Mouse (Mus musculus) testis, postnatal 14 days (tissue): Measurements from ENCODE around the gene Prr22.

Experiments used
- DNase-seq: peaks from one replicate; pipeline ENCODE4 v3.0.0; 2021; ENCODE audit warnings: low spot score

The Prr22 gene

DNA sequence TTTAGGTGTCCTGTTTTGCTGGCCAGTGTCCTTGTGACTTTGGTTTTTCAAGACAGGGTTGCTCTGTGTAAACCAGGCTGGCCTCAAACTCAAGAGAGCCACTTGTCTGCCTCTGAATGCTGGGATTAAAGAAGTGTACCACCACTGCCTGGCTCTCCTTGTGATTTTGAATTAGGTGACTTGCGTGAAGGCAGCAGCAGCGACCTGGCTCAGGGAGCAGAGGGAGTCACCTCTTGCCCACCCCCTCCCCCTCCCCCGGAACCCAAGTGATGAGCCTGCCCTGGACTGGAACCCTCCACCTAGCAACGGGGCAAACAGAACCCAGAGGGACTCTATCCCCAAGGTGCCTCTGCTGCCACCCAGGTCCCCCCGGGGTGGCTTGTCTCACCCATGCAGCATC is at the start of gene Prr22:
TSS of gene Prr22 (plus strand) at position 301 of the 400 bp plus-strand sequence.
- no peak for DNase-seq

DNA sequence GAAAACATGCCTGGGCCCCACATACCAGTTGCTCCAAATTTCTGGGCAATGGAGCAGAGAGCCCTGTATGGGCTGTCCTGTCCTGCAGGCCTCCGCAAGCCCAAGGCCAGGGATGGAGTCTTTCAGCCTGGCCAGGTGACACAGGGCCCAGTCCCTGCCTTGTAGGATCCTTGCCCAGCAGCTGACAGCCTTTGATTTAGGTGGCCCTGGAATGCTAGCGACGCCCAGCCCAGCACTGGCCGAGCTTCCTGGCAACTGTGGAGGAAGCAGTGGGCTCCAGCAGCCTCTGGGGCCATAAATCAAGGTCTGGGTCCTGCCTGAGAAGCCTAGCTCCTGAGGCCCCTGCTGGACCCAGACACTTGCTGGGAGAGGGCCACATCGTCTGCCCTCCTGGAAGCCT is 47.6 kb upstream of the Prr22 start:
- DNase-seq: no peak

DNA sequence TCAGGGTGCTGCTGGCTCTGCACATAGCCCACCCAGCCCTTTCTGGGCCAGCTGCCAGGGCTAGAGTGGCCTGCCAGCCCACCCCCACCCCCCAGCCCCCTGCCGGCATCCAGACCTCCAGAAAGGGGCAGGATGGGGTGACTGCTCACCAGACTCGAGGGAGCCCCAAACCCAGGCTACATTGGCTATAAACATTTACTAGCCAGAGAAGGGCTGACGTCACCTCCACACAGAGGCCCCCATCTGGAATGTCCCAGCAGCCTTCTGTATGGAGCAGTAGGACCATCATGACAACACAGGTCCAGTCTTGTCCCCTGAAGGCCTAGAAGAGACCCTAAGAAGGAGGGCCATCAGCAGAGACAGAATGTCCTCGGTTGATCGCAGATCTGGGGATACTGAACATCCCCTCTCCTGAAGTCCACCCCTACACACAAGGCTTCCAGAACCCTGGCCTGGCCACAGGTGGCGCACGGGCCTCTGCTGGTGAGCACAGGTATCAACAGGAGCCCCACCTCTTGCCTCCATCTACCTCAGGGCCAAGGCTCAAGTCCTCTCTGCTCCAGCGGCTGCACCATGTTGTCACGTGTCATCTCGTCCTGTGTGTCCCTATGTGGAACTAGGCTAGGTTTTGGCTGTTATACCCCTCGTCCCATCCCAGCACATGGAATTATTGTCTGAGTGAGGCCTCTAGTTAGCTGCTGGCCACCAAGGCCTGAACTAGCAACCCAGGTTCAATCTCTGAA is 46.5 kb upstream of the Prr22 start:
- DNase-seq: no peak

DNA sequence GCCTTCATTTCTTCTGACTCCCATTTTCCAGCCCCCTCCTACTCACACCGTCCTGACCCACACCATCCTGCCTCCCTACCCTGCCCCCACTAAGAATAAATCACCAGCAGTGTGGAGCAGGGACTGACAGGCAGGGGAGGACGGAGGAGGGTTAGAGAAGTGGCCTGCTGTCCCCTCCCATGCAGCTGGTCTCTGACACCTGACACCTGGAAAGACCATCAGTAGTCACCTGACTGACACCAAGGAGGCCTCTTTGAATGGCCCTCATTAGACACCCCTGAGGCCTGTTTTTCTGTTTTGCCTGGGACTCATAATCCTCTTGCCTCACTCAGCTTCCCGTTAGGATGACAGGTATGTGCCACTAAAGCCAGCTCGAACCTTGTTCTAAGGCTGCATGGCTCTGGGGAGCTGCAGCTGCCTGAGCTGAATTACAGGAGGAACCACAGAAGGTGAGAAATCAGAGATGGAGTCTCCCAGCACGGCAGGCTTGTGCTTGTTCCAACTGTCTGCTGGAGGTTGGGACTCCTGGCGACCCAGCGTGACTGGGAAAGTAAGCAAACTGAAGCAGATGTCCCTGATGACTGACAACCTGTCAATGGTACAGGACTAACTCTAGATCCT is 42.9 kb upstream of the Prr22 start:
- DNase-seq: no peak

DNA sequence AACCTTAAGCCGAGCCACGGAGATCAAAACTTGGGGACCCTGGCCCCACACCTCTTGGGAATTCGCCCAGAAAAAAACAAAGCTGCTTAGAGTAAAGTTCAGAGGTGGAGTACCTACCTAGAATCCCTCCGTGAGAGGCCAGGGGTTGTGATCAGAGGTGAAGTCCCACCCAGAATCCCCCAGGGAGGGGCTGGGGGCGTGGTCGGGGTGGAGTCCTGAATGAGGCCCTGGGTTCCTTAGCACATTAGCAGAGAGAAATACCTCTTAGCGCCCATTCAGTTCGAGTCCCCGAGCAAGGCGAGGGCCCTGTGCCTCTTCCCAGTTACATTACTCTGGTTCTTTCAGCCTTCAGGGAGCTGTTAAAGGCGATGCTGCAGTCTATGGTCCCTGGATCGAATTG is 42.4 kb upstream of the Prr22 start:
- DNase-seq: no peak

DNA sequence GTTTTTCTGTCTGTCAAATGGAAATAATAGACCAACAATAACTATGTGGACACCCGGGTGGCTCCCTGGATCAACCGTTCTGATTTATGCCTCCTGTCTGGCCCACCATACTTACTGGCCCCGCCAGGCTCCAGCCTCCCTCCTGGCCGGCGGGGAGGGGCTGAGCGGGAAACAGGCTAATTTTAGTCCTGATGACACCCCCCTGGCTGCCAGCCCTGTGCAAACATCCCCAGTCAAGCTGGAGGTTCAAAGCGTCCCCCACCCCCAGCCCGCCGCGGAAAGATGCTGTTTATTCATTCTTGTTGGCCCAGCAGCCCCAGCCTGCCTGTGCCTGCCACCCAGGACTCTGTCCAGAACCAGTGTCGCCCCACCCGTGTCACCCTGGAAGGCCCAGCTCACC is 41.9 kb upstream of the Prr22 start:
- DNase-seq: no peak

DNA sequence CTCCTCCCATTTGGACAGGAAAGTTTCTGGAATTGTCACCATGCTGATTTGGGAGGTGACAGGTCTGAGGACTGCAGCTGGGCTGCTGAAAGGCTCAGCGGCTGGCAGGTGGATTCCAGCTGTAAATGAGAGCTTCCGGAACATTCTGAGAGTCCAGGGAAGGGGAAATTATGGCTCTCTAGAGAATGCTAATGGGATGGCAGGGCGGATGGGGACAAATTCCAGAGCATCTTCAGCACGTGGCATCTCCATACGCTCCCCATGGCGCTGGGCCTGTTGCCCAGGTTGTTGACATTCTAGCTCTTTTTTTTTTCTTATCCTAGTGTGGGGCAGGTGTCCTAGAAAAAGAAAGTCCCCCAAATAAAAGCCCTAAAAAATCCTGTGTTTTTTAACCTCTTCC is 40.9 kb upstream of the Prr22 start:
- no peak for DNase-seq

DNA sequence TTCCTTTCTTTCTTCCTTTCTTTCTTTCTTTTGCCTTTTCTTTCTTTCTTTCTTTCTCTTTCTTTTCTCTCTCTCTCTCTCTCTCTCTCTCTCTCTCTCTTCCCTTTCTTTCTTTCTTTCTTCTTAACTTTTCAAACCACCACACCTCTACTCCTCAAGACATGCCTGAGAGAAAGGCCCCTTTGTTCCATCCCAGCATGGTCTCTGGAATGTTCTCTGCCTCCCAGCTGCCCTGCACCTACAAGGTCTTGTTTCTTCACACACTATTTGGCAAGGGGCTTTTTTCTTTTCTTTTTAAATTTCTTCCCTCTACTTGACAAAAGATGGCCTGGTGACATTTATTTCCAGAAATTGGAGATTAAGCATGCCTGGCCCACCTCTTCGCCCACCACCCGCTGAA is 40.4 kb upstream of the Prr22 start:
- no peak for DNase-seq

DNA sequence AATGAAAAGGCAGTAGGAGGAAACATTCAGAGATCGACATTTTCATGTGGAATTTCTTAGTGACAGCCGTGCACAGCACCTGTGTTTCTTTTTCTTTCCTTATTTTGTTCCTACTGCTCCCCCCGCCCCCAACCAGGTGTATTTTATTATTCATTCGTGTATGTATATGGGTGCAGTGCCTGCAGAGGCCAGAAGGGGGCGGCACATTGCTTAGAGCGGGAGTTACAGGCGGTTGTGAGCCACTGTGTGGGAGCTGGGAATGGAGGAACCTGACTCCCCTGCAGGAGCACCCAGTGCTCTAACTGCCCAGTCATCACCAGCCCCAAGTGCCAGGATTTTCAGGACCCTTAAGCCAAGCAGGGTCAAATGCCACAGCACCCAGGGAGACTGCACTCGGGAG is 33.5 kb upstream of the Prr22 start:
- no peak for DNase-seq

DNA sequence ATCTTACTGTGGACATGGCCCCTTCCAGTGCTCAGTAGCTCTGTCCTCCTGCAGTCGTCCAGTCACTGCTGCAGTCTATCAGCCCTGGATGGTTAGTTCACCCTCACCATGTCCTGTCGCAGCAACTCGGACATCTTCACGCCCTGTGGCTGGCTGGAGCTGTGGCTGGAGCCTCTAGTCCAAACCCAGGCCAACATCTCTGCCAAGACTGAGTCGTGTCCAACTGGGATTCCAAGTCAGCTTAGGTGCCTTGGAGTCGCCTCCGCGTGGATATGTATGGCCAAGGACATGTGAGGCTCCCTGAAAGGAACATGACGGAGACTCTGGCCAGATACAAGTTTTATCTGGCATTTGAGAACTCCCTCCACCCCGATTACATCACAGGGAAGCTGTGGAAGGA is 31.8 kb upstream of the Prr22 start:
- DNase-seq: no peak

DNA sequence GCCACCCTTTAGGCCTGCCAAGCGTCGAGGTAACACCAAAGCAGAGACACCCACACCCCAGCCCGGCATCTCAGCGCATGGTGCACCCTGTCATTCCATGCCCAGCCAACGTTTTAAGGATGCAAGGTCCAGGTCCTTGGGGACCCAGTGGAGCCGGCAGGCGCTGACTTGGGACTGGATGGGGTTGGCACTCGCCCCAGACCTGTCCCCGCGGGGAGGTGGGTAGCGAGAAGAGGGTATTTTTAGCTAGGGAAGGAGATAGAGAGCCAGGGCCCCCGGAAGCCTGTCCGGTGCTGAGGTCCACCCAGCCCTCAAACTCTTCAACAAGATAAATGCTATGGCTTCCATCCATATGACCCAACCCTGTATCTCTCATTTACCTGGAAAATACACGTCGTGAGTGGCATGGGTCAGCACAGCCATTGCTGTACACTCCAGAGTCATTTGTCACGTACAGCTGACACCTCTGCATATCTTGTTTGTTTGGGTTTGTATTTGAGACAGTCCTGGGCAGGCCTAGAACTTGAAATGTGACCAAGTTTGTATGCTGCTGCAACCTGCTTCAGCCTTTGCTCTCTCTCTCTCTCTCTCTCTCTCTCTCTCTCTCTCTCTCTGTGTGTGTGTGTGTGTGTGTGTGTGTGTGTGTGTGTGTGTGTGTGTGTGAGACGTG is 29.8 kb upstream of the Prr22 start:
- no peak for DNase-seq

DNA sequence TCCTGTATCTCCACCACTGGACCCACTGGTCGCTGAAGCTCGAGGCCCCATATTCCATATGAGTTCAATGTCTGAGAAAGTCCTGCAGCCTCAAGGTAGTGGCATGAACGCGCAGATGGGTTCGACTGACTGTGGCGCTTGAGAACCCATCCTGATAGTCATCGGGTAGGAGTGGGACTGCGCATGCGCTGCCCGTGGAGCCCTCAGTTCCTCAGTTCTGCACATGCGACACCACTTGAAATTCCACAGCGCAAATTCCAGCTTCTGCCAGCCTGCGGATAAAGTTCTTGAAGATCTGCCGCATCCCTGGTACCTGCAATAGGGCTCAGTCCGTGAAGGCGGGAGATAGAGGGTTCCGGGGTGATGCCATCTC is 29.3 kb upstream of the Prr22 start:
- no peak for DNase-seq

DNA sequence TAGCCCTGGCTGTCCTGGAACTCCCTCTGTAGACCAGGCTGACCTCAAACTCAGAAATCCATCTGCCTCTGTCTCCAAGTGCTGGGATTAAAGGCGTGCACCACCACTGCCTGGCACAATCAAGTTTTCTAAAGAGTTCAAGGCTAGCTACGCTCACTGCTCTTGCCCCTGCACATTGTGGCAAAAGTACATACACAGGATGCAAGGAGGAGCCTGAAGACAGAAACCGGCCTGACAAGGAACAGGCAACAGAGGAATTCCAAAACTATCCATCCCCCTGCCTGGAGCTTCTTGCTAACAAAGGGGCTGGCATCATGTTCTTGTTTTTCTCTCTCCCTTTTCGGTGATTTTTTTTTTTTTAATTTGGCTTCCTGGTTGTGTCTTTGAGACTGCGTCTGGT is 25.9 kb upstream of the Prr22 start:
- no peak for DNase-seq

DNA sequence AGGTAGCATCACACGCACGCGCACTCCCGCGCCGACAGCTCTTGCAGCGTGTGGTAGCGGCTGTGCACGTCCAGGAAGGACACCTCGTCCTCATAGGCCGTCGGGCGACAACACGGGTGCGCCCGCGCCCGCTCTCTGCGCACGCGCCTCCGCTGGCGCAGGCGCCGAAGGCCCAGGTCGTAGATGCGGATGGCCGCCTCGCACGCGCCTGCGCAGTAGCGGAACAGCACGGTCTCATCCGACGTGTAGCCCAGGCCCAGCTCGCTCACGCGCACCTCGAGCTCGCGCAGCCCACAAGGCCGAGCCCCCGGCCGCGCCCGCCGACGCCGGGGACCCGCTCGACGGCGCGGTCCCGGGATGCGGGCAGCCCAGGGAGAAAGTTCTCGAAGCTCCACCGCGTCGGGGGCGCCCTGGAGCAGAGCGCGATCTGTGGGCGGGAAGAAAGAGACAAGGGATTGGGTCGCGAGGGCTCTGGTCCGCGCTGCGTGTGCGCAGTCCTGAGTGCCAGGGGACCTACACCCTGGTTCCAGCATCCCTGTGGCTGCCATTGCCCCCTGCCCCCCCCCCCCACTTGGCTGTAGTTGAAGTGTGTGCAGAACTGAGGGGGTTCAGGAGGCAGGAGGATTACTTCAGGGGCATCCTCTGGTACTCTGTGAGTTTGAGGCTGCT is 18.5 kb upstream of the Prr22 start:
- DNase-seq: peak; percentile 90

DNA sequence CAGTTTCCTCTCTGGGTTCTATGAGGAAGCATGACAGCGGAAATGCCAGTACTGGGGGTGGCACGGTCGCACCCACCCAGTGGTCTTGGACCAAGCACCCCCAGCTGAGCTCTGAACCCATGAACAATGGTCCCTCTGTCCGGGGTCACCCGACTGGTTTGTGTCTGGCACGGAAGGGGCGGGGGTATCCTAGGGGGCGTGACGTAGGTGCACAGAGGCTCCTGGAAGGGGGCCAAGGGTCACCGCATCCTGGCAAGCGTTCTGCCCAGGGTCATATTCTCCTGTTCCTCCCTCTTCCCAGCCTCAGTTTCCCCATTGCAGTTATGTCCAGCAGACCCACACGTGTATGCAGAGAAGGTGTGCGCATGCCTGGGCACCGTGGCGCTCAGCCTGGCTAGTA is 16.6 kb upstream of the Prr22 start:
- DNase-seq: no peak

DNA sequence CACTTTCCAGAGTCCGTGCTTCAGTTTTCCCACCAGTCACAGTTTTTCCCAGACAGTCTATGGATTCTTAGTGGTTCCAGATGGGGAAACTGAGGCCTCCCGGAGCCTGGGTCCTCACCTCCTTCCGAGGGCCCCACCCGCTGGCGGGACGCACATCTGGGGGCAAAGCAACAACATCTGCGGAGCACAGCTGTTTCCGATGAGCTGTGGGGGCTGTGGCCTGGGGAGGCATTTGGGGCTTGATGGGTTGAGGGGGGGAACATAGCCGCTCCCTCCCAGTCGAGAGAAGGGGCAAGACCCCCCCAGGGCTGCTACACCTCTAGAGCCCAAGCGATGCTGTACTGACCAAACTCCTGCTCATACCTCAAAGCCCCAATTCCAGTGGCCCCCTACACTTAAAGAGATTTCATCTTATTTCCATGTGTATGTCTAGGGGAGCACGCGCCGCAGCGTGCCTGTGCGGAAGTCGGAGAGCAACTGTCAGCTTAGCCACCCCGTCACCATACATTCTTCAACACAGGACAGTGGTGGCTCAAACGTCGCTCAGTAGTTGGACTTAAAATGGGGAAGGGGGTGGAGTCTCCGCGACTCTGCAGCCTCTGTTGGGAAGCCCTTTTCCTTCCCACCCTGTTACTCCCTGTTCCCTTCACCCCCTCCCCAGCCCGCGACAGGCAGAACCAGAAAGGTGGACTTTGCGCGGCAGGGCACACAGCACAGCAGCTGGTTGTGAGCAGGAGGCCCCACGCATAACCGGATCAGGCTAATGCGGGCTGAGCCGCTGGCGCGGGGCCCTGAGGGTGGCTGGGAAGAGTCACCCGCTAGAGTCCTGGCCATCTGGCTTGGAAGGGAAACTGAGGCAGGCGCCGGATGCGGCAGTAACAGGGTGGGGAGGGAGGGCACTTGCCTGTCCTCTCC is 15.5 kb upstream of the Prr22 start:
- DNase-seq: no peak

DNA sequence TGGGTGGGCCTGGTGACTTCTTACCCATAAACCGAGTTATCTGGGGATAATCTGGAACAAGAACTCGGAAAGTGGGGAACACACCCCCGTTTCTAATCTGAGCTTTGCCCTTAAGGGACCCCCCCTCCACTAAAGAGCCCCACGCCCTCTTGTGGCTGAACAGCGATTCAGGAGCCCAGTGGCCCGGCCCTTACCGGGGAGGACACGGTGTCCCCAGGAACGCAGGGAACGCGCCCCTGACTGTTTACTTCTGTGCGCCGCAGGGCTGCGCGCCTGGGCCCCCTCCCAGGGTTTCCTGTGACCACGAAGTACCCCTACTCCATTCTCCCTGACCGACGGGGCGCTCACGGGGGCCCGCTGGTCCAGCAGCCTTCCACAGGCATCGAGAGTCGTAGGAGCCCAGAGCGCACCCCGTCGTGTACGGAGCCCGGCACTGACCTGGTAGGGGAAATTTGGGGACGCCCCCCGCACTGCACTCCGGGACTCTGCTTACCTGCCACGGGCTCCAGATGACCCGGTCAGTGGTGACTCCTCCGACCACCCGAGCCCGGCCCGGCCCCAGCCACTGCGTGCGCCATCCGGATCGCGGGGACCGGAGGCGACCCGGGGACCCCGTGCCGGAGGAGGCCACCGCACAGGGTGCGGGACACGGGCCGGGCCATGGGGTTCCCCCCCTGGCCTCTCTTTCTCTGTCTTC is 13.2 kb upstream of the Prr22 start:
- no peak for DNase-seq

DNA sequence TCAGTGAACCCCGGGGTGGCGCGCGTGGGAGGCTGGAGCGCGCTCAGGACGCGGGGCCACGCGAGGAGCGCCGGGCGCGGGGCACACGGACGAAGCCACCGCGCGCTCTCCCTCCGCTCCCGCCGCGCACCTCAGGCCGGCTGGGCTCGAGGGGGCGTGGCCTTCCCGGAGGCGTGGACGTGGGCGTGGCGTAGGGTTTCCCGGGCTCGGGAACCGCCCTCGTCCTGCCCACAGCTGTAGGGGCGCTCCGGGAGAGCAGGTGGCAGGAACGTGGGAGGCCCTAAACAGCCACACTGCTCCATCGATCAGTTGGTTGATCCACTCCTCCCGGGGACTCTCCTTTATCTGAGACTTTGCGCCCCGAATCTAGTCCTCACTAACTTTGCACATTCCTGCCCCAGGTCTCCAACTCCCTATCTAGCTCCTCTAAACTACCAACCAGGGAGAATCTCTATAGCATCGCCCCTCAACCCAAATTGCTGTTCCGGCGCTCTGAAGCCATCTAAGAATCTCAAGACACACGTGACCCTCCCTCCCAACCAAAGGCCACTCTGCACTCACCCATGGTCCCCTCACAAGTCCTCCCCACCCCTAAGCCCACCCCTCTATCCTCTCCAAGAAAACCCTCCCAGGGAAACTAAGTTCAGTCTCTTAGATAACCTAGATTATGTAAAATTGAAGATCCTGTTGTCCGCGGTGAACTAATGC is 12.5 kb upstream of the Prr22 start, which contains the start of gene Nrtn:
TSS of gene Nrtn (minus strand) at position 115 of the 708 bp plus-strand sequence.
- DNase-seq: peak; percentile 86

DNA sequence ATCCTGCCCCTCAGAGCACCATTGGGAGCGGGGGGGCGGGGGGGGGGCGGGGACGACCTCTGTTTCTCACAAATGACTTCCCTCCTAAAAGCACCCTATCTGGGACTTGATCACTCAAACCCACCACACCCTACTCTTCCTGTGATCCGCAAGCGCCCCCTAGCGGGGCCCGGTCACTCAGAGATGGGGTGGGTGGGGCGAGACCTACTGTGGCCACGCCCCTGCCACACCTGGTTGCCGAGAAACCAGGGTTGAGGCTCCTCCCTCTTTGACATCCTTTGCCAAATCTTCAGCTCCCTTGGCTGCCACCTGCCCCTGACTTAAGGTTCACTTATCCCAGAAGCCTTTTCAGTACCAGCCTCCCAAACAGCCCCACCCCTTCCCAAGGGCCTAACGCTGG is 11.9 kb upstream of the Prr22 start:
- DNase-seq: peak; percentile 79

DNA sequence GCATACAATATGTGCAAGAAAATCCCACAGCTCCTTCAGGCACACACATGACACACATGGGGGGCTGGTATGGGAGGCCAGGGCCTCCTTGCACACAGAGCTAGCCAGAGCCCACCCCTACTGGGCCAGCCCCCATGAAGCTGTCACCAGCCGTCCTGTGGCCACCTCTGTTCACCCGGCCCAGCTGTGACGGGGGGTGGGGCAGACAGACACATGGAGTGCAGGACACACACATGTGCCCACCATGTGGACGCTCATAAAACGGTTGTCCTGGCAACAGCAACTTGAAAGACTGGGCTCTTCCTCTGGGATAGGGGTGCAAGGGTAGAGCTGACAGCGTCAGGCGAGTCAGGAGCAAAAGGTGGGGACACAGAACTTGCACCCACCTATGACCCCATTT is 10.8 kb upstream of the Prr22 start:
- DNase-seq: no peak

DNA sequence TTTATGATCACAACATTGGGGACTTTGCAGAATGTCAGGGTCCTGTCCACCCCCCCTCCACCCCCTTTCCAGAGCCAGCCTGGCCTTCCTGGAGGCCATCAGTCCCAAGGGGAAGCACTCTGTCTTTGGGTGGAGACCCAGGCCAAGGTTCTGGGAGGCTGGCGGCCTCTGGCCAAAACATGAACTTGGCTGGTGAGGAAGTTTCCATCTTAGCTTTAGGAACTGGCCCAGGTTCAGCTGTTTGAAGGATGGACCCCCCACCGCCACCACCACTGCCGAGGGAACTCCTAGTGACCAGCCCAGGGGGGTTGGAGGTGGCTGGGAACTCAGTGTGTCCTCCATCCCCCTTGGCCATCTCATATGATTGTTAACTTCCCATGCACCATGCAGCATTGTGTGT is 9.0 kb upstream of the Prr22 start:
- no peak for DNase-seq
